Mouse (Mus musculus): Measurements from ENCODE around the gene Hcn2. TPM values are rescaled to one million over a fixed set of nuclear protein-coding genes. Genes with fewer than 3 reads are reported as not detected.
"Not testable (repeated sequence)": the region's sequence is repeated elsewhere in the genome, so short reads cannot be mapped to it uniquely, and the experiment has no call there.

Gene Hcn2
- polyA plus RNA-seq, 1 experiment from 2014 or later = 0.04 TPM

DNA sequence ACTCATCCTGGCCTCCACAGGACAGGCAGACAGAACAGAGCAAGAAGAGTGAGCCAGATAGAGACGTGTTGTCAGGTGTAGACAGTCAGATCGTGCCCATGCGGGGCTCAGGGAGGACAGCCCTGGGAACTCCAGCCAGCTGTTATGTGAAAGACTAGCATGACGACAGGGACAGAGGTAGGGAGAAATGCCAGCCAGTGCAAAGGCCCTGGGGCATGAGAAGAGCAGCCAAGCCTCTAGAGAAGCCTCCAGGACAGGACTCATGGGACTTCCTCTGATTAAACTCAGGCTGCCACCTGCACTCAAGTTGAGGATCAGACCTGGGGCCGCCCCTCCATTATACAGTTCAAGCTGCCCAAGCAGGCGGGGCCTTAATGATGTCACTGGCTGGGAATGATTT is 32.1 kb downstream of the Hcn2 start:
- no peaks in the 10 kb centered on the region for H3K27me3 ChIP-seq (ENCODE audit: insufficient read depth, low read length)
- no peak for TF ChIP-seq CTCF (IDR thresholded peaks at IDR 0.05; ENCODE audit: low read depth)
- no peak for TF ChIP-seq EP300 (IDR thresholded peaks at IDR 0.05; ENCODE audit: low read depth)
- no peak for DNase-seq
- peaks cover 5% of the 10 kb centered on the region; the same call in 1 of the 2 replicates for H3K36me3 ChIP-seq (replicated peaks; ENCODE audit: insufficient read depth, low read length)
- peaks cover 16% of the 10 kb centered on the region for H3K4me1 ChIP-seq (ENCODE audit: insufficient read depth)
- no peak overlapping the region for H3K9ac ChIP-seq (replicated peaks)
- WGBS (ENCODE audit: insufficient replicate concordance) = 85% methylated on average over 6 of the region's 6 CpGs
- H3K4me3 ChIP-seq (ENCODE audit: low read depth, low read length) = no peak overlapping the region
- H3K9me3 ChIP-seq (ENCODE audit: low read length) = no peaks in the 10 kb centered on the region
- H3K4me2 ChIP-seq (ENCODE audit: low read depth, low read length) = no peak overlapping the region
- H3K27ac ChIP-seq (ENCODE audit: low read depth) = no peak overlapping the region
- ATAC-seq = no peak

DNA sequence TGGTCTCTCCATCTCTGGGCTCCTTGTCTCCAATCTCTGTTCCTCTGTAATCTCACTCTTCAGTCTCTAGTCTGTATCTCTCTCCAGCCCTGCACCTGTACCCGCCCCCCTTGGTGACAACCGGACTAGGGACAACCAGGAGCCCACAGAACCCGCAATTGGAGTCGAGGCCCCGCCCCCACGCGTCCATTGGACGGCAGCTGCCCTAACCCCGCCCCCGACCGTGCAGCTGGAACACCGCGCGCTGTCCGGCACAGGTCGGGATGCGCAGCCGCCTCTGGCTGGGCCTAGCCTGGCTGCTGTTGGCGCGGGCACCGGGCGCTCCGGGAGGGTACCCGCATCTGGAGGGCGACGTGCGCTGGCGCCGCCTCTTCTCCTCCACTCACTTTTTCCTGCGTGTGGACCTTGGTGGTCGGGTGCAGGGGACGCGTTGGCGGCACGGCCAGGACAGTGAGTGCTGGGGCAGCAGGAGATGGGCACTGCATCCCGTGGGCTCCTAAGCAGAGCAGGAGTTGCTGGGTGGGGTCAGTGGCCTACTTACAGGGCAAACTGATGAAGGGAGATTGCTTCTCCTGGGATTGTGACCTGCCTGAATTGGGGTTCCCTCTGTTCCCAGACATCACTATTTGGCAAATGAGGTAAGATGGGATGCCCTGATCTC is 38.6 kb downstream of the Hcn2 start, which contains the start of gene Fgf22:
TSS of gene Fgf22 (plus strand) at position 221 of the 661 bp plus-strand sequence.
- TF ChIP-seq CTCF (IDR thresholded peaks at IDR 0.05; ENCODE audit: low read depth) (no peak), EP300 (IDR thresholded peaks at IDR 0.05; ENCODE audit: low read depth) (no peak)
- Histone ChIP-seq H3K4me3 (ENCODE audit: low read depth, low read length) (no peak within 1 kb of the TSS), H3K9me3 (ENCODE audit: low read length) (no peaks in the 10 kb centered on the region), H3K4me2 (ENCODE audit: low read depth, low read length) (peak within 1 kb of the TSS; percentile 59), H3K36me3 (replicated peaks; ENCODE audit: insufficient read depth, low read length) (peaks cover 16% of the 10 kb centered on the region; the same call in 1 of the 2 replicates), H3K27me3 (ENCODE audit: insufficient read depth, low read length) (peaks cover 5% of the 10 kb centered on the region; the same call in 1 of the 2 replicates), H3K4me1 (ENCODE audit: insufficient read depth) (peaks cover 5% of the 10 kb centered on the region), H3K27ac (ENCODE audit: low read depth) (no peak within 1 kb of the TSS), H3K9ac (replicated peaks) (no peak within 1 kb of the TSS; the same call in 1 of the 2 replicates)
- ATAC-seq = peak; percentile 85
- WGBS (ENCODE audit: insufficient replicate concordance) = 5% methylated on average over 36 of the region's 36 CpGs
- peak; percentile 83 for DNase-seq

DNA sequence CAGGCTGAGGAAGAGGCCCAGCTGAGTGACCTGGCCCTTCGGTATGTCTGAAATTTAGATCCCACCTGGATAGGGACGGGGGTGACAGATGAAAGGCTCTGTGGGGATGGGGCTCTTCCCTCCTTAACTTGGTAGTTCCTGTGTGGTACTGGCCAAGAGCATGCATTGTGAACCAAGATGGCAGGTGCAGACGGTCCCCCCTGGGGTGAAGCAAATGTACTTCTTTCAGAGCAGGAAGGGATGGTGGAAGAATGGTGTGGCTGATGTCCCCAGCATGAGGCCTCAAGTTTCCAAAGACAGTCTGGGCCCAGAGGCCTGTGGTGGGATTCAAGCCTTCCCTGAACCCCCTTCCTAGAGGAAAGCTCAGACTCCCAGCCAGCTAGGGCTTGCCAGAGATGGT is 39.4 kb downstream of the Hcn2 start:
- no peaks in the 10 kb centered on the region for H3K9me3 ChIP-seq (ENCODE audit: low read length)
- WGBS (ENCODE audit: insufficient replicate concordance) = 92% methylated on average over 3 of the region's 3 CpGs
- H3K4me2 ChIP-seq (ENCODE audit: low read depth, low read length) = no peak overlapping the region
- H3K27ac ChIP-seq (ENCODE audit: low read depth) = no peak overlapping the region
- TF ChIP-seq CTCF (IDR thresholded peaks at IDR 0.05; ENCODE audit: low read depth) (no peak), EP300 (IDR thresholded peaks at IDR 0.05; ENCODE audit: low read depth) (no peak)
- peaks cover 5% of the 10 kb centered on the region; the same call in 1 of the 2 replicates for H3K27me3 ChIP-seq (ENCODE audit: insufficient read depth, low read length)
- no peak overlapping the region for H3K4me3 ChIP-seq (ENCODE audit: low read depth, low read length)
- ATAC-seq (no peak), DNase-seq (no peak)
- H3K36me3 ChIP-seq (replicated peaks; ENCODE audit: insufficient read depth, low read length) = peaks cover 21% of the 10 kb centered on the region
- peaks cover 5% of the 10 kb centered on the region for H3K4me1 ChIP-seq (ENCODE audit: insufficient read depth)
- no peak overlapping the region for H3K9ac ChIP-seq (replicated peaks)

DNA sequence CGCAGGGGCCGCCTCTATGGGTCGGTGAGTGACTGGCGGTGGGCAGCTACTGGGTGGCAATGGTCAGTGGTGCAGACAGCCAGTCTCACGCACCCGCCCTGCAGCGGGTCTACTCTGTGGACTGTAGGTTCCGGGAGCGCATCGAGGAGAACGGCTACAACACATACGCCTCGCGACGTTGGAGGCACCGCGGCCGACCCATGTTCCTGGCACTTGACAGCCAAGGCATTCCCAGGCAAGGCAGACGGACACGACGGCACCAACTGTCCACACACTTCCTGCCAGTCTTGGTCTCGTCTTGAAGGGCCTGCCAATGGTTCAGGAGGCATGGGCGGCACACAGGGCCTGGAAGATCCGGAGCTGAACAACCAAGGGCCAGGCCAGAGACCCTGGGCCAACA is 40.2 kb downstream of the Hcn2 start:
- Histone ChIP-seq H3K4me1 (ENCODE audit: insufficient read depth) (peaks cover 5% of the 10 kb centered on the region), H3K27ac (ENCODE audit: low read depth) (no peak overlapping the region), H3K9ac (replicated peaks) (no peak overlapping the region), H3K9me3 (ENCODE audit: low read length) (no peaks in the 10 kb centered on the region), H3K4me3 (ENCODE audit: low read depth, low read length) (no peak overlapping the region), H3K27me3 (ENCODE audit: insufficient read depth, low read length) (peaks cover 5% of the 10 kb centered on the region; the same call in 1 of the 2 replicates), H3K4me2 (ENCODE audit: low read depth, low read length) (no peak overlapping the region), H3K36me3 (replicated peaks; ENCODE audit: insufficient read depth, low read length) (peaks cover 29% of the 10 kb centered on the region)
- 89% methylated on average over 24 of the region's 24 CpGs for WGBS (ENCODE audit: insufficient replicate concordance)
- no peak for DNase-seq
- no peak for TF ChIP-seq EP300 (IDR thresholded peaks at IDR 0.05; ENCODE audit: low read depth)
- no peak for TF ChIP-seq CTCF (IDR thresholded peaks at IDR 0.05; ENCODE audit: low read depth)
- ATAC-seq = no peak

DNA sequence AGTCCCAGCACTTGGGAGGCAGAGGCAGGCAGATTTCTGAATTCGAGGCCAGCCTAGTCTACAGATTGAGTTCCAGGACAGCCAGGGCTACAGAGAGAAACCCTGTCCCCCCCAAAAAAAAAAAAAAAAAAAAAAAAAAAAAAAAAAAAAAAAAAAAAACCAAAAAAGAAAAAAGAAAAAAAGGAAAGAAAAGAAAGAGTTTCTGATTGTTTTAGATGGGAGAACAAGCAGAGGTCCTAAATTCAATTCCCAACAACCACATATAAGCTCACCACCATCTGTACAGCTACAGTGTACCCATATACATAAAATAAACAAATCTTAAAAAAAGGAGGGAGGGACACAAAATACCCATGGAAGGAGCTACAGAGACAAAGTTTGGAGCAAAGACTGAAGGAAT is 43.2 kb downstream of the Hcn2 start:
- not testable (repeated sequence) for H3K4me3 ChIP-seq (ENCODE audit: low read depth, low read length); DNase-seq; H3K4me2 ChIP-seq (ENCODE audit: low read depth, low read length); H3K27ac ChIP-seq (ENCODE audit: low read depth); H3K9me3 ChIP-seq (ENCODE audit: low read length); H3K9ac ChIP-seq (replicated peaks); ATAC-seq; H3K27me3 ChIP-seq (ENCODE audit: insufficient read depth, low read length)
- Histone ChIP-seq H3K4me1 (ENCODE audit: insufficient read depth) (peaks cover 13% of the 10 kb centered on the region), H3K36me3 (replicated peaks; ENCODE audit: insufficient read depth, low read length) (peaks cover 40% of the 10 kb centered on the region)
- 71% methylated on average over 1 of the region's 1 CpGs for WGBS (ENCODE audit: insufficient replicate concordance)

DNA sequence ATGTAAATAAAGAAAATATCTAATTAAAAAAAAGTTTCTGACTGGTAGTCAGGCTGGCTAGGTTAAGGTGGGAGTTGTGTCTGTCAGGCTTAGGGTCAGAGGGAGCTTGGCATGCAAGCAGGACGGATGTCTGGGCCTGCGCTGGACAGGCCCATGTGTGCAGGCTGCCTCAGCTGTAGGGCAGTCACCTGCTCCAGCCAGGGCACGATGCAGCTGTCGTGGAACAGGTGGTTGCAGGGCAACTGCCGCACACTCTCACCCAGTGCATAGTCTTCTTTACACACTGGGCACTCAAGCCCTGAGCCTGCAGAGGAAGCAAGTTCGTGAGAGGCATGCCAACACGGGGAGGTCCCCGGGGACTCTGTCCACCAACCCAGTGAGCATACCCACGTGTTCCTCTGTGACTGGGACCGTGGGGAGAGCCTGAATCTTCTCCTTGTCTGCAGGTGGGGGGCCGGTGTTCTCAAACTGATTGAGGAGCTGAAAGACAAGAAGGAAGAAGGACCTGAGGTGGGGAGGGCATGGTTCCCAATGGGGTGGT is 44.2 kb downstream of the Hcn2 start:
- Histone ChIP-seq H3K36me3 (replicated peaks; ENCODE audit: insufficient read depth, low read length) (peaks cover 40% of the 10 kb centered on the region), H3K27ac (ENCODE audit: low read depth) (no peak overlapping the region), H3K4me2 (ENCODE audit: low read depth, low read length) (no peak overlapping the region), H3K9ac (replicated peaks) (no peak overlapping the region), H3K9me3 (ENCODE audit: low read length) (no peaks in the 10 kb centered on the region), H3K4me3 (ENCODE audit: low read depth, low read length) (no peak overlapping the region), H3K4me1 (ENCODE audit: insufficient read depth) (peaks cover 16% of the 10 kb centered on the region), H3K27me3 (ENCODE audit: insufficient read depth, low read length) (no peaks in the 10 kb centered on the region)
- no peak for DNase-seq
- TF ChIP-seq EP300 (IDR thresholded peaks at IDR 0.05; ENCODE audit: low read depth) = no peak
- TF ChIP-seq CTCF (IDR thresholded peaks at IDR 0.05; ENCODE audit: low read depth) = no peak
- no peak for ATAC-seq
- WGBS (ENCODE audit: insufficient replicate concordance) = 87% methylated on average over 11 of the region's 11 CpGs

All from liver, postnatal 0 days (tissue).